Mouse (Mus musculus) testis, adult 2 months (tissue): ENCODE measurements around the gene Tmem98.

Experiments used
- CTCF ChIP-seq: fragments of 200-500 bp; IDR thresholded peaks from 2 replicates; pipeline ENCODE4 v1.5.1; 2012; ENCODE audit warnings: low read depth, mild to moderate bottlenecking, inconsistent platforms, low read length, moderate library complexity; ENCODE audit not compliant: control insufficient read depth, insufficient read depth, insufficient replicate concordance
- POLR2A ChIP-seq: fragments of 200-500 bp; IDR thresholded peaks from 2 replicates; pipeline ENCODE4 v1.6.1; 2012; ENCODE audit warnings: low read depth, mild to moderate bottlenecking, inconsistent platforms, low read length, moderate library complexity; ENCODE audit not compliant: control insufficient read depth

DNA sequence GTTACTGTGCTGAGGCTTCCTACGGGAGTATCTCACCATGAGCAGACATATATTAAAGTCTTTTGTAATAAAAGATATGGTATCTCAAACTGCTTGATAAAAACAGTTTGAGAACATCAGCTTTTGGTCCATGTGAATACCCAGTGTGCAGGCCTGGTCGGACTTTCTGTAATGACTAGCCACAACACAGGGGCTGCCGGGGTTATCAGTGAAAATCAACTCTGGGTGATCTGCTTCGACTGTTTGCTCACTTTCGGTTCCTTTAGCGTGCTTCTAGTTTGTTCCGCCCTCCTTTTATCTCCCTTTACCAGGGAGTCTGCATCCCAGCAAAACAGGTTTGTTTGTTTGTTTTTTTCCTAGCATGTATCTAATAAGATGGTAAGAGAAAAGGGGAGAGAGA lies 26.5 kb upstream of the Tmem98 start:
- TF ChIP-seq CTCF, result no peak
- no peak for TF ChIP-seq POLR2A
